Mouse (Mus musculus): ENCODE data around the gene Hmg20a. TPM values are rescaled to one million over a fixed set of nuclear protein-coding genes. Genes with fewer than 3 reads are reported as not detected.

Hmg20a gene
- polyA plus RNA-seq, 1 experiment = 40.3 TPM

GRCm38 (mm10) chr9:56534727-56535126 is 116.3 kb downstream of the Hmg20a start:
- Histone ChIP-seq H3K4me3 (ENCODE audit: insufficient read depth, low read length) (no peak overlapping the region), H3K4me1 (ENCODE audit: control insufficient read depth, insufficient read depth, low read length) (no peaks in the 10 kb centered on the region), H3K27ac (ENCODE audit: insufficient read depth, low read depth, low read length) (no peak overlapping the region)
- TF ChIP-seq POLR2A (IDR thresholded peaks at IDR 0.05; ENCODE audit: borderline replicate concordance, low read depth, low read length) (no peak), CTCF (IDR thresholded peaks at IDR 0.05; ENCODE audit: low read depth, low read length) (no peak)

- no peaks in the 10 kb centered on the region for H3K4me1 ChIP-seq (ENCODE audit: control insufficient read depth, insufficient read depth, low read length)
- TF ChIP-seq CTCF (IDR thresholded peaks at IDR 0.05; ENCODE audit: low read depth, low read length) (no peak), POLR2A (IDR thresholded peaks at IDR 0.05; ENCODE audit: borderline replicate concordance, low read depth, low read length) (no peak)
These were observed 117.0 kb downstream of the Hmg20a start for GRCm38 (mm10) chr9:56535361-56535760.

GRCm38 (mm10) chr9:56540051-56540450 is 121.6 kb downstream of the Hmg20a start:
- TF ChIP-seq POLR2A (IDR thresholded peaks at IDR 0.05; ENCODE audit: borderline replicate concordance, low read depth, low read length) = no peak
- no peak for TF ChIP-seq CTCF (IDR thresholded peaks at IDR 0.05; ENCODE audit: low read depth, low read length)
- Histone ChIP-seq H3K4me1 (ENCODE audit: control insufficient read depth, insufficient read depth, low read length) (no peaks in the 10 kb centered on the region), H3K27ac (ENCODE audit: insufficient read depth, low read depth, low read length) (no peak overlapping the region), H3K4me3 (ENCODE audit: insufficient read depth, low read length) (no peak overlapping the region)

More at GRCm38 (mm10) chr9:56535361-56535760, 117.0 kb downstream of the Hmg20a start:
- no peak overlapping the region for H3K27ac ChIP-seq (ENCODE audit: insufficient read depth, low read depth, low read length)
- H3K4me3 ChIP-seq (ENCODE audit: insufficient read depth, low read length) = no peak overlapping the region

- Histone ChIP-seq H3K27ac (ENCODE audit: insufficient read depth, low read depth, low read length) (no peak overlapping the region), H3K4me3 (ENCODE audit: insufficient read depth, low read length) (no peak overlapping the region), H3K4me1 (ENCODE audit: control insufficient read depth, insufficient read depth, low read length) (peaks cover 5% of the 10 kb centered on the region; the same call in 1 of the 2 replicates)
- TF ChIP-seq POLR2A (IDR thresholded peaks at IDR 0.05; ENCODE audit: borderline replicate concordance, low read depth, low read length) (no peak), CTCF (IDR thresholded peaks at IDR 0.05; ENCODE audit: low read depth, low read length) (no peak)
These were observed 126.5 kb downstream of the Hmg20a start for GRCm38 (mm10) chr9:56544687-56545475.

Other genes with a start within 250 kb of the Hmg20a start
- 27.9 and 33.7 TPM in 2 replicates for gene Peak1, start 542 bp upstream of the Hmg20a start, polyA plus RNA-seq (2012; ENCODE audit: insufficient read depth, insufficient read length, missing spikeins)

All from bone marrow macrophage, adult 2 months (primary cell).